Mouse (Mus musculus): ENCODE results near the gene Zfp667.
A peak's percentile ranks its signal among the peaks of the same experiment; 100 is the strongest.
"Not testable (repeated sequence)": the region's sequence is repeated elsewhere in the genome, so short reads cannot be mapped to it uniquely, and the experiment has no call there.

Gene Zfp667

DNA sequence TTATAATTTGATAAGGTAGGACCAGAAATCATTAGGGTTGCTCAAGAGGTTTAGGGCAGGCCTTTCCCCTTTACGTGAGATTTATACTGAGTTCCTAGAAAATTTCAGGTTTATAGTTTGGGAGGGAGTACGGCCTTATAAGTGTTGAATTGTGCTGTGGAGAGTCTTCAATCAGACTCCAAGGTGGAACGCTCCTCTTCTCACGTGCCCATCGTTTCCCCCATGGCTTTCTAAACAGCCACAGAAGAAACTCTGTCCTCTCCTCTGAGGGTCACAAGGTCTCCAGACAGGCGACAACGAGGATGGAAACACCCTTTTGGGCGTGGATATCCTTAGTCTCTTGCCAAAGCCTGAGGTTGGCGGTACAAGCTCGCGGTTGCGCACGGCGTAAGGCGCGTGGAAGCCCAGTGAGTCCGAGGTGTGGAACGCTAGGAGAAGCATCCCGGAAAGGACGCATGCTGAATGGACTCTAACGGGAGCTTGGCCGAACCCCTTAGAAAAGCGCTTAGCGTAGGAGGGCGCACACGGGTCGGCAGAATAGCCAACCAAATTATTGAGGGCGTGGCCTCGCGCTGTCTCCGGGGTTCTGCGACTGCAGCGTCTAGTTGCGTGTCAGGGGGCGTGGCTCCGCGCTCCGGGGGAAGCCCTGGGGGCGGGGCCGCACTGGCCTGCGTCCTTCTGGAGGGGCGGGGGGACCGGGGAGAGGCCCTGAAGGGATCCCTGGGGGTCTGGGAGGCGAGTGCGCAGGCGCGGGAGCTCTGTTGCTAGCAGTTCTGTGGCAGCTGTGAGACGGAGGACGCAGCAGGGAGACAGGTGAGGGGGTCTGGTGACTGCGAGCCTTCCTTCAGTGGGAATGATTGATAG is at the start of gene Zfp667:
Zfp667 (plus strand) TSS at position 738 of the 864 bp plus-strand sequence.
- peak; percentile 98 to 99 for DNase-seq

DNA sequence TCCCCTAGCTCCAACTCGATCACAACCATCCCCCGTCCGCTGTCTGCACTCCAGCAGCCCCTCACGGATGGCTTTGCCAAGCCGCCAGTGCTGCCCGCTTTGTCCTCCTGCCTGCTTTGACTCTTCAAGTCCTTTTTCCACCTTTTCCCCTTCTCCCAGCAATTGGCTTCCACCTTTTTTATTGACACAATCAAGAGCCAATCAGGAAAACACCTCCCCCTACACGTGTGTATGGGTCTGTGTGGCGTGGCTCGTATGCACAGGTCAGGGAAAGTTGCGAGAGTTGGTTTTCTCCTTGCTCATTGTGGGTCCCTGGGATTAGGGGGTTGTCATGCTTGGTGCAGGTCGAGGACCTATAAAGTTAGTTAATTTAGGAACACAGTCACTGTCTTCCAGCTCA is 46.6 kb upstream of the Zfp667 start:
- DNase-seq: peak in 1 of 2 experiments; percentile 30

DNA sequence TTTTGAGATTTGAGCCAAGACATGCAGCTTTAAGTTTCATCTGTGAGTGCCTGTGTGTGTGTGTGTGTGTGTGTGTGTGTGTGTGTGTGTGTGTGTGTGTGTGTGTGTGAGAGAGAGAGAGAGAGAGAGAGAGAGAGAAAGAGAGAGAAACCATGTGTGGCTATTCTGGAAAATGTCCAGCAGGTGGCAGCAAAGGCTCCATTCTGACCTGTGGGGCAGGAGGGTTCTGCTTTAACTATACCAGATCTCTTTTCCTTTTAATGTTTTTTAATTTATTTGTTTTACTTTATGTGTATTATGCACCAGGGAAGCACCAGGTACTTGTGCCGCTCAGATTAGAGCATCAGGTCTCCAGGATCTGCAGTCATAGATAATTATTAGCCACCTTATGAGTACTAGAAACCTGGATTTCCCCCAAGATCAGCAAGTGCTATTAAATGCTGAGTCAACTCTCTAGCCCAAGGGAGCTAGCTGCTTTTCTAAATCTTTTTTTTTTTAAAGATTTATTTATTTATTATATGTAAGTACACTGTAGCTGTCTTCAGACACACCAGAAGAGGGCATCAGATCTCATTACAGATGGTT is 45.4 kb upstream of the Zfp667 start:
- peak; percentile 44 to 74 for DNase-seq

DNA sequence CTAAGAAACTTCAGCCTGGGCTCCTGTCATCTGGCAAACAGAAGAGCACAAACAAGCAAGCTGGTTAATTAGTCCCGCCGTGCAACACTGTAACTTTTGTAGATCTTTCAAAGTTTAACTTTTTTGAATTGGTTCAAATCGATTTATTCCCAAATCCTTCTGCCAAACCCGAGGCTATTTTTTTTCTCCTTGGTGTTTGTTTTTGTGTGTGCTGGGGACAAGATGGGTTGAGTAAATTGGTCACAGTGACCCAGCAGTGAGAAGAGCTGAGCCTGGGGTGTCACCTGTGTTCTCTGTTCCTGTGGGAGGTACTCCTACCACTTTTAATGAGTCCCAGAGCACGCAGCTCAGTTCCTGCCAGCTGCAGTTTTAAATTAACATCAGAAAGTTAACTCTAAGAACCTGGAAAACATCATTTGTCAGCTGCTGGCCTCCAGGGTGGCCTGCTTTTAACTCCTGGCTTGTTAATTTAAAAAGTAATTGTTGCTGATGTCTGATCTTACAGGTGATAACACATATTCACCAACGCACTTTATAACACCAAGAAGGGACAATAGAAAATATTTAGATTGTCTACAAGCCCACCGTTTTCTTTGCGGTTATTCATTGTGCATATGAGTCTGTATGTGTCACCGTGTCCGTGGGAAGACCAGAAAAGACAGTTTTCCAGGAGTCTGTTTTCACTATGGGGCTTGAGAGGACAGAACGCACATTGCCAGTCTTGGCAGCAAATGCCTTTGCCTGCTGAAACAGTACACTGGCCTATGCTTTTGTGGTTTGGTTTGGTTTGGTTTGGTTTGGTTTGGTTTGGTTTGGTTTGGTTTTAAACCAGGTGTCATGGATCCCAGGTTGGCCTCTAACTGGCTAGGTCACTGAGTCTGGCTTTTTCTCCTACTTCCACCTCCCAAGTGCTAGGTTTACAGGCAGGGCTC is 41.8 kb upstream of the Zfp667 start:
- DNase-seq: peak; percentile 44 to 55

- DNase-seq: no peak
Observed at GRCm38 (mm10) chr7:6252410-6252809, 34.0 kb upstream of the Zfp667 start, which contains the start of gene Epp13. Epp13 (plus strand) TSS chr7:6252710.

DNA sequence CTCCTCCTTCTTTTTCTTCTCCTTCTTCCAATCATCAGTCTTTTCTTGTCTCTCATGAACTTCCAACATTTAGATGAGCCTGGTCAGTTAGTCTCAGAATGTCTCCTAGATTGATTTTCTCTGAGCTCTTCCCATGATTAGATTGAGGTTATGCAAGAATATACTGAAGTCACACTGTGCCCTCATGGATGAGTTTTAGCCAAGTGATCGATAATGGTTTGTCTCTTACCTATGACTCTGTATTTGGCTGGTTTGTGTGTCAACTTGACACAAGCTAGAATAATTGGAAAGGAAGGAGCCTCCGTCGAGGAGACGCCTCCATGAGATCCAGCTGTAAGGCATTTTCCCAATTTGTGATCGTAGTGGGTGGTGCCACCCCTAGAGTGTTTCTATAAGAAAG is 31.9 kb upstream of the Zfp667 start:
- DNase-seq: no peak

DNA sequence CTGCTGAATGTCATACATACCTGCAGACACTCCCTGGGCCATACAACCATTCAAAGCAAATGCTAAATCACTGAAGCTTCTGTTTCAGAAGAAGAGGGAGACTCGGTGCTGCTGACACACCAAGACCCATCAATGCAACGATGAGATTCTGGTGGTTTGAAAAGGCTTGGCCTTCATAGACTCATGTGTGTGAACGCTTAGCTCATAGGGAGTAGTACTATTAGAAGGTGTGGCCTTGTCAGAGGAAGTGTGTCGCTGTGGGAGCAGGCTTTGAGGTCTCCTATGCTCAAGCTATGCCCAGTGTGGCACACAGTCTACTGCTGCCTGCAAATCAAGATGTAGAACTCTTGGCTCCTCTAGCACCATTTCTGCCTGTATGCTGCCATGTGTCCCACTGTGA is 29.0 kb upstream of the Zfp667 start:
- no peak for DNase-seq

GRCm38 (mm10) chr7:6258232-6259220 is 27.9 kb upstream of the Zfp667 start:
- DNase-seq: no peak

GRCm38 (mm10) chr7:6260004-6260403 is 26.4 kb upstream of the Zfp667 start:
- not testable (repeated sequence) for DNase-seq

DNA sequence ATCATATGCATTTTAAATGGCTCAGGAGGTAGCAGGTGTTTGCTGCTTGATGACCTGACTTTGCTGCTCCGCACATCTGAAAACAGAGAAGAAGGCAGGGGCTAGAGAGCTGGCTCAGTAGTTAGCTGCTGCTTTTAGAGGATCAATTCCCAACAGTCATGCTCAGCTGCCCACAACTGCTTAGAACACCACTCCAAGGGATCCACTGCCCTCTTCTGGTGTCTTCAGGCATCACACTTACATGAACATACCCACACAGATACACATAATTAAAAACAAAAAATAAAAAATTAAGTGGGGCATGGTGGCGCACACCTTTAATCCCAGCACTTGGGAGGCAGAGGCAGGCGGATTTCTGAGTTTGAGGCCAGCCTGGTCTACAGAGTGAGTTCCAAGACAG is 24.3 kb upstream of the Zfp667 start:
- peak in 1 of 2 experiments; percentile 56 for DNase-seq

DNA sequence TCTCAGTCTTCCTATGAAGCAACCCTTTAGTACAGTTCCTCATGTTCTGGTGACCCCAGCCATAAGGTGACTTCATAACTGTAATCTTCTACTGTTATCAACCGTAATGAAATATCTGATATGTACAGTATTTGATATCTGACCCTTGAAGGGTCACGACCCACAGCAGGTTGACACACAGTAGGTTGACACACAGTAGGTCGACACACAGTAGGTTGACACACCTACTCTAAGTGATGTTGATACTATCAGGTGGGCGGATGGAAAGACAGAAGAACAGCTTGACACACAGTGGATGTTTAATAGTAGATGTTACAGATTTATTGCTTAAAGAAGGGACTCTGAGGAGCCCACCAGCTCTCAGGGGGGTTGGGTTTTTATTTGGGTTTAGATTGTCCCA is 23.4 kb upstream of the Zfp667 start:
- DNase-seq: no peak

DNA sequence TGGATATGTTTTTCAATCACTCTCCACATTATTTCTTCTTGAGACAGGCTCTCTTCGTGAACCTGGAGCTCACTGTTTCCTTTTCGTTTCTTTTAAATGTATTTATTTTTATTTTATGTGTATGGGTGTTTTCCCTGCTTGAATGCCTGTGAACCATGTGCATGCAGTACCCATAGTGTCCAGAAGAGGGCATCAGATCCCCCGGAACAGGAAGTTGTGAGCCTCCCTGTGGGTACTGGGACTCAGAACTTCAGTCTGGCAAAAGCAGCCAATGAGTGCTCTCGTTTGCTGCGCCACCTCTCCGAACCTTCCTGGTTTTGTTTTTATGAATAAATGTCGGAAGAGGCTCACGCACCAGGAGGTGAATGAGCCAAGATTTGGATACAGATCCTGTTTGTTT is 20.7 kb upstream of the Zfp667 start:
- peak in 1 of 2 experiments; percentile 60 for DNase-seq

- no peak for DNase-seq
Observed at GRCm38 (mm10) chr7:6277906-6278305, 8.5 kb upstream of the Zfp667 start.

DNA sequence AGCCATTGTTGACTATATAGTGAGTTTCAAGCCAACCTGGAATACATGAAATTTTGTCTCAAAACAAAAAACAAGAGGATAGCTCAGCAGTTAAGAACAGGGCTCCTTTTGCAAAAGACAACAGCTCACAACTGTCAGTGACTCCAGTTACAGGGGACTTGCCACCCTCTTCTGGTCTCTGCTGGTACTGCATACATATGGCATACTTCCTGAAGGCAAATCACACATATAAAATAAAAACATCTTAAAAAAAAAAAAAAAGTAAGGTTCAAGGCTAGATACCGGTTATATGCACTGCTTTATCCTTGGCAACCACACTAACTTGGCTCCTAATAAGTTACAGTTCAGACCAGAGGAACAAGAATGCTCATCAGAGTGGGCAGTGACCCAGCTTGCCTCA is 3.6 kb upstream of the Zfp667 start:
- peak; percentile 78 to 89 for DNase-seq

DNA sequence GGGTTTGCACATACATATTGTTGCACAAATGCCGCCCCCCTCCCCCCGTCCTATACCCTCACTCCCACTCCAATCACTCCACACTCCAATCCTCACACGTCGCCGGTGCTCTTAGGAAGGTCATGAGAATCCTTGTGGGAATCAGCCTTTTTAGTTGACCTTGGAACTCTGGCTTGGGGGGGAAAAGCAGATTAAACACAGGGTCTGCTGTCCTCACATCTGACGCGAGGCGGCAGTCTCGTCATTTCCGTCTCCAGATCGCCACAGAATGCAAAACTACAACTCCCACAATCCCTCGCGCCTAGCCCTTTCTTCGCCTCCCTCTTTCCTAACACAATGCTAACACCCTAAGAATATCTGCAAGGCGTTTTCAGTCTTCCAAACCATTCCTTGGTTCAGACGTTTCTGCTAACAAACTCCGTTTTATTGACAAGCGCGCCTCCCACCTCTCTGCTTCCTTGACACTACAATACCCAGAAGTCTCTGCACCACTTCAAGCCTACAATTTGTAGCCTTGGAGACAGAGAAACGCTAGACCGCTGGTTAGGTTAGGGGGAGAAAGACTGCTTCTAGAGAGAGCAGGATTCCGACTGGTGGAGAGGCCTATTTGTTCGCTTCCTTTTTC is 2.8 kb upstream of the Zfp667 start:
- DNase-seq: peak; percentile 79 to 89

- no peak for DNase-seq
Observed at GRCm38 (mm10) chr7:6284442-6285012, 1.9 kb upstream of the Zfp667 start.

- no peak for DNase-seq
Observed at GRCm38 (mm10) chr7:6285366-6285765, 1.0 kb upstream of the Zfp667 start.

DNA sequence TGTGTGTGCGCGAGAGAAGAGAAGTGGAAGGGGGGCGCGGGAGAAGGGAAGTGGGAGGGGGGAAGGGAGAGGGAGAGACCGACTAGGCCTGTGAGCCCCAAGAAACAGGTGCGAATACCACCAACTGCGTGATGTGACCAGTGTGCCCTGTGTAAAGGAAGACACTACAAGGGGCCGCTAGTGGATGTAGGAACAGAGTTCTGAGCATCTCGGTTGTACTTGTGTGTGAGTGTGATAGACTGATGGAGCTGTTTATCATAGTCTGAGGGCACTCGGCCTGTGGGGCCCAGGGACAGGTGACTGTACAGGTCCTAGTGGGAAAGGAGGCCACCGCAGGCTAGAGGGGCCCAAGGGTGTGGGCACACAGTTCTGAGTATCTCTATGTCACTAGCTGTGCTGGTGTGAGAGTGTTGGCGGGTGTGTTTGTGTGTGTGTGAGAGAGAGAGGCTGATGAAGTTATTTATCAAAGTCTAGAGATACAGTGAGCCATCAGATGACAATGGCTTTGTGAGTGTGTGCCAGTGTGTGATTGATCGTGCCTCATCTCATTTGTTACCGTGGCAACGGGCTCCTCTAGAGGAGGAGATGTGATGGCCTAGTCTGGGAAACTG is 647 bp downstream of the Zfp667 start:
- DNase-seq: peak in 1 of 2 experiments; percentile 4

GRCm38 (mm10) chr7:6291121-6291520 is 4.7 kb downstream of the Zfp667 start:
- not testable (repeated sequence) for DNase-seq

DNA sequence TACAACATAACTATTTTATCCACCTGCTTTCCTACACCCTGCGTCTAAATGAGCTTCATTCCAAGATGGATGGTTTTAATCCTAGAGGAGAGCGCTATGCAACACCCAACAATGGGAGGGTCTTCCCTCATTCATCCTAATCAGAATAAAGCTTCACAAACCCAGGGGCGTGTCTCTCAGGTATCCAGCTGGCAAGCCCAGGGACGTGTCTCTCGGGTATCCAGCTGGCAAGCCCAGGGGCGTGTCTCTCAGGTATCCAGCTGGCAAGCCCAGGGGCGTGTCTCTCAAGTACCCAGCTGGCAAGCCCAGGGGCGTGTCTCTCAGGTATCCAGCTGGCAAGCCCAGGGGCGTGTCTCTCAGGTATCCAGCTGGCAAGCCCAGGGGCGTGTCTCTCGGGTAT is 14.4 kb downstream of the Zfp667 start:
- DNase-seq: not testable (repeated sequence)
